Mouse (Mus musculus): ENCODE results near the gene Ino80d. TPM values are rescaled to one million over a fixed set of nuclear protein-coding genes. Genes with fewer than 3 reads are reported as not detected.
"Not testable (repeated sequence)": the region's sequence is repeated elsewhere in the genome, so short reads cannot be mapped to it uniquely, and the experiment has no call there.

Gene Ino80d
- polyA plus RNA-seq (2015; fragmentation: Nextera tagmentation; extraction: Ambion mirVana) = 7.0 and 9.2 TPM in 2 replicates

DNA sequence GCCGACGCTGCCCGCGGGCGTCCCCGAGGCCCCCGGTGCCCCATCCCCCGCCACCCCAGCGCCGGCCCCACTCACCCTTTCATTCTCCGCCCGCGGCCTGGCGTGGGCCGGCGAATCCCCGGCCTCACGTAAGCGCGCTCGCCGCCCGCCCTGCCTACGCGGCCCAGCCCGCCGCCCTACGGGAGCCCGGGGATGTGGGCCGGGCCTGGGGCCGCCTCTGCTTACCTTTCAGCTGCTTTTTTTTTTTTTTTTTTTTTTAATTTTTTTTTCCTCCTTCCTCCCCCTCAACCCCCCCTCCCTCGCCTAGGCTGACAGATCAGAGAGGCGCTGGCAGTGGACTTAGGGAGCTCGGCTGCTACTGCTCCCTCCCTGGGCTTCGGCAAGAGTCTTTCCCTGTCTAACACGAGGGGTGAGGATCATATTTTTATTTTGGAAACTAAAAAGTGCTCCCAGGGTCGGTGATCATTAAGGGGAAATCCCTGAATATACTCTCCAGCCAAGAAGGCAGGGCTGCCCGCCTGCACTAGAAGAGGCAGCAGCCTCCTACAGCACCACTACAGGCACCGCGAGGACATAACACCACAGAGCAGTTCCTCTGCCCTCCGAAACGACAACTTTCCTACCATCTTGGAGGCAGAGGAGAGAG lies at the start of gene Ino80d:
Gene Ino80d, minus strand, starts transcription at position 532 of the 646 bp plus-strand sequence.
- peak; percentile 90 for DNase-seq (ENCODE audit: low spot score)

DNA sequence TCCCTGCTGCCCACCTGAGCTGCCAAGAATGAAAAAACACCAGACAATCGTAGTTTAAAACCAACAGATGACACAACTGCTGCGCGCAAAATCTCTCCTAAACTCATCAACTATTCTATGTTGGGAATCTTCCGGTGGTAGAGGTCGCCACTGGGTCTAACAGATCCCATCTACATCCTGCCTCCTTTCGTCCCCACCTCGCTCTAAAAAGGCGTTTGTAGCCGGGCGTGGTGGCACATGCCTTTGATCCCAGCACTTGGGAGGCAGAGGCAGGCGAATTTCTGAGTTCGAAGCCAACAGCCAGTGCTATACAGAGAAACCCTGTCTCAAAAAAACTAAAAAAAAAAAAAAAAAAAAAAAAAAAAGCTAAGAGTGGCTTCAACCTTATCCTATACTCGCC lies 25.8 kb upstream of the Ino80d start:
- no peak for DNase-seq (ENCODE audit: low spot score)

DNA sequence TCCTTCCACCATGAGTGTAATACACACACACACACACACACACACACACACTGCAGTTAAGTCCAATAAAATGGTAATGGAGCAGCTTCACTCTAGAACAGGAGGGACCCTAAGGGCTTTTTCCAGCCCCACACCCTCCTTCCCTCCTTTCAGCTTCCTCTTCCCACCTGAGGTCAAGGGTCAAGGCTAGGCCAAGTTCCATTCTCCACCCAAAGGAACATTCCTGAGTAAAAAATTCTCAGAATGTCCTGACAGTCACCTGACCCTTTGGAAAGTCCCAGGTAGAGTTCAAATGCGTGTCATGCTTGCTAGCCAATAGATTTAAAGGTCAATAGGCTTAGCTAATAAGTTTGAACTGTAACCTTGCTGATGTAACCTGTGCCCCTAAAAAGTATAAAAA lies 24.1 kb upstream of the Ino80d start:
- DNase-seq (ENCODE audit: low spot score) = not testable (repeated sequence)

DNA sequence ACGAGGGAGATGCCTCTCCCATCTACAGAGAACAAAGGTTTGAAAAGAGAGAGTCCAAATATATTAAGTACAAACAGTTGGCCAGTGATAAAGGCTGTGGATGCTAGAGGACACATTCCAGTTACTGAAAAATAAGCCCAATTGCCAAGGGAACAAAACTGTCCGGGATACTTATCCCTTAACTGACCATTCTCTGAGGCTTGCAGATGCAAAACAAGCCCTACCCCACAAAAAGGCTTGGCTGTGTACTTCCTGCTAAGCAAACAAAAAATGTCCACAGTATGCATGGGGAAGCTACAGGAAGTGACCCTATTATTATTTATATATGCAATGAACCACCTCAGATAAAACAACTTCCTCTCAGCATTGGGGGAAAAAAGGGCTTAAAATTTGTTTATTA lies 23.5 kb upstream of the Ino80d start:
- no peak for DNase-seq (ENCODE audit: low spot score)

DNA sequence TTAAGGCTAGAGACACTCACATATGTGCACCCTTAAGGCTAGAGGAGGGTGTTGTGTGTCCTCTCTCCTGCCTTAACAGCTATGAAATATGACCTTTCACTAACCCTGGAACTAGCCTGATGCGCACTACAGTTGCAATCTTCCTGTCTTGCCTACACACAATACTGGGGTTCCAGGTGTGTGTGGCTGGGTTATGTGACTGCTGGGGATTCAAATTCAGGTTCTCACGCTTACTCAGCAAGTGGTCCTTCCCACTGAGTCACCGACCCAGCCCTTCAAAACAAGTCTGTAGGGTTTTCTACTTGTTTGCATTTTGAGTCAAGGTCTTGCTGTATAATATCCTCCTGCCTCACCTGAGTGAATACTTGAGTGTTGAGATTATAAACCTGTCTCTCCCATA lies 20.1 kb upstream of the Ino80d start:
- DNase-seq (ENCODE audit: low spot score) = no peak

DNA sequence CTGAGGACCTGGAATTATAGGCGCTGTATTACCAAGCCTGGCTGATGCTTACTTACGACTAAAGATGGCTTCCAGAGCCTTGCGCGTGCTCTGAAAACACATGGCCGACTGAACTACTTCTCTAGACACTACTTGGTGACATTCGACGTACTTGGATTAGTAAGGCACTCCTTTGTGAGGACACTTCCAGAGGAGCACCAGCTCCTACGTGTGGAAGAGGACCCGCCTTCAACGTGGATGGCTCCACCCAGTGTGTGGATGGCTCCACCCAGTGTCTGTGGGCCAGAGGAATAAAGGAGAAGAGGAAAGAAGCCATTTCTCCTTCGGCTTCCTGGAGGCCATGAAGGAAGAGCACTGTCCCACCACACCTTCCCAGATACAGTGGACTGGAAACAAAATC lies 17.3 kb upstream of the Ino80d start:
- DNase-seq (ENCODE audit: low spot score) = no peak

DNA sequence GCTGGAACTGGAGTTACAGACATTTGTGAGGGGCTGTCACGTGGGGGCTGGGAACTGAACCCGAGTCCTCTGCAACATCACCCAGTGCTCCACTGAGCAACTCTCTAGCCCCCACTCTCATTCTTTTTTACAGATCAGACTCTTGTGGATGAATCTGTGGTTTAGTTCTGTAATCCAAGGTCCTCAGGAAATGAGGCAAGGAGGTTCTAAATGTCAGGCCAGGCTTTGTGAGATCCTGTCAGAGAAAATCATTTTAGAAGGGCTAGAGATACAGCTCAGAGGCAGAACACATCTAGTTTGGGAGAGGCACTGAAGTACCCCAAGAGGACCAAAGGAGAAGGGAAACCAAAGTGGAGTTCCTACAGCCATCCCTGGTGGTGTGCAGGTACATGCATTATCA lies 16.4 kb upstream of the Ino80d start:
- DNase-seq (ENCODE audit: low spot score) = no peak

DNA sequence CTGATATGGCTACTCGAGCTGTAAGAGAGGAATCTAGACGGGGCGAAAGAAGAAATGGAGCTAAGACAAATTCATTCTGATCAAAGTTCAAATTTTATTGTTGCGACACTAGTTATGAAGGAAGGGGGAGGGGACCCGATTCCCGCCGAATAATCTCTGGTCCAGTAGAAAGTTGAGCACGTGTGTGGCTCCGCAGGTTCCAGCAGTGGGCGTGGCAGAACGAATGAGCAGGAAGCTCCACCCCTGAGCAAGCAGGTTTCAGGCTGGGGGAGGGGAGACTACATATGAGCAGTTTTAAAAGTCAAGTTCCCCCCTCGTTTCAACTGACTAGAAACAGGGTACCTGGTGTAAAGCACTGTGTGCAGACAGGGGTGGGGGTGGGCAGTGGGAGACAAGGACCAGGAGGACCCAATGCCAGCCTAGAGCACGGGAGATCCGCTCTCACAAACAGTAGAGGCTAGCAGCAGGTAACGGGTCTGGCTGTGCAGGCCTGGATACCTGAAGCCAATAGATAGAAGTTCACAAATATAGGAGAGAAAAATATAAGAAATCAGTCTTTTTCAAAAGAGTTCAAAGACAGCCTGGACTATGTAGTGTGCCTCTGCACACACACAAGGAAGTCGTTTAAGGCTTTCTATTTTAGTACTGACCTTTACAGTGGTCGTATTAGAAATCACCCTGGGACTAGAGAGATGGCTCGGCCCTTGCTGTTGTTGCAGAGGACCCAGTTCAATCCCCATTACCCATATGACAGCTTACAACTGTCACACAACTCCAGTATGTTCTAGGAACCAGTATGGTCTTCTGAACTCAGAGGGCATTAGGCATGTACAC lies 15.6 kb upstream of the Ino80d start:
- peak; percentile 29 for DNase-seq (ENCODE audit: low spot score)

DNA sequence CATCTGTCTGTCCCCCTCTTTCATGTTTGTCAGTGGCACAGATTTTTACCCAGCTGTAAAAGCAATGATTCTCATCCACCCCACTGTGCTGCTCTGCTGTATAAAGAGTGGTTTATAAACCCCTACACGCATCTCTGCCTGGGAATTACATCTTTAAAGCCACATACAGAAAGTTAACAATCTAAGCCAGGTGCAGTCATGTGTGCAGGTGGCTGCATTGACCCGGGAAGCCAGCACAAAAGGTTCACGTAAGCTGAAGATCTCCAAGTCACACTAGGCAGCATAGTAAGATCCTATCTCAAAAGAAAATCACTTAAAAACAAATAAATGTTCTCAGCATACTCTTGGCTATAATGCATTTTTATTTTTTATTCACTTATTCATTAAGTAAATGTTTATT lies 14.8 kb upstream of the Ino80d start:
- peak; percentile 13 for DNase-seq (ENCODE audit: low spot score)

DNA sequence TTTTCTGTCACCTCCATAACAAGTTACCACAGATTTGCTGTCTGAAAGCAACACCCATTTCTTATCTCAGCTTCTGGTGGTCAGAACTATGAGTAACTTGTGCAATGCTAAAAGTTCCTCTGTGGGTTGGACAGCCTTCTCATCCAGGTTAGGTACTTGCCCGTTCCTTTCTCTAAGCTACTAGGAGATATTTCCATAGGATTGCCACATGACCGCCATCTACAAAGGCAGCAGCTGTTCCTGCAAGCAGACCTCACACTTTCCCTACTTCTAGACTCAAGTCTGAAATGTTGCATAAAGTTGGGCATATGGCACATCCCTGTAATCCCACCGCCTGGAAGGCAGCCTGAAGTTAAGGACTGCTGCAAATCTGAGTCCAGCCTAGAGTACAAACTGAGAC lies 11.7 kb upstream of the Ino80d start:
- DNase-seq (ENCODE audit: low spot score) = no peak

DNA sequence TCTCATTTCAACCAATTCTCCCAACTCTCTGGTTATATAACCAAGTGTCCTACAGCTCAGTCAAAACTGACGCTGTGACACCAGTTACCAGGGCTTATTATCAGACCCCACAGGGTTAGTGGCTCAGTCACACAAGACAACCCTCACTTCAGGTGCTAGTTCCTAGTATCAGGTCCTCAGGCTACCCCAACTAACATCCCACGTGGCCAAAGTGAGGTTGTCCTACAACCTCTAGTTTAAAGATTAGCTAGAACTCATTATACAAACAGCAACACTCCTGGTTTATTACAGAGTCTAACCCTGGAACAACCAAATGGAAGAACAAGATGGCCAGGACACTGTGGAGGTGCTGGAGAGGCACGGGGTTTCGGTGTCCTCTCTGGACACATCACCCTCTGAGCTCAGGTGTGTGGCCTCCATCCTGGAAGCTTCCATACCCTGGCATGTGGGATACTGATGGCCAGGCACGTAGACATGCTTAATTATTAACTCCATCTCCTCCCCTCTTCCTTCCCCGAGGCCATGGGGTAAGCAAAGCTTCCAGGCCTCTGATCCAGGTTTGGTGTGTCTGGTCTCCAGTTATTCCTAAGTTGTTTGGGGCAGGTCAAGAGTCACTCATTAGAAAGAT lies 9.5 kb upstream of the Ino80d start:
- no peak for DNase-seq (ENCODE audit: low spot score)

DNA sequence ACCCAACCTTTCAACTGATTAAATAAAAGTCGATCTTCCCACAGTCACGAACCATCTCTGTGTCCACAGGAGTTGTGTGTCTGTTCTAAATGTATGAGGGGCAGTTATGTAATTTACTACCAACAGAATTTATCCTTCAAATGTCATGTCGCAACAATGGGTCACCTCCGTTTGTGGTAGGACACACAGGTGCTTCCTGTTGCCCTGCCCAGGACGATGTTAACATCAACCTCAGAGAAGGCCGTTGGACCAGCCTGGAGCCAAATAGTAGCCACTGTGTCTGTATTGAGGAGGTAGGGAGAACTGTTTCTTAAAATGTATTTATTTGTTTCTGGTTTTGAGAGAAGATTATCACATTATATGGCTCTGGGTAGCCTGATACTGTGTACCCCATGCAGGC lies 7.5 kb upstream of the Ino80d start:
- DNase-seq (ENCODE audit: low spot score) = no peak

DNA sequence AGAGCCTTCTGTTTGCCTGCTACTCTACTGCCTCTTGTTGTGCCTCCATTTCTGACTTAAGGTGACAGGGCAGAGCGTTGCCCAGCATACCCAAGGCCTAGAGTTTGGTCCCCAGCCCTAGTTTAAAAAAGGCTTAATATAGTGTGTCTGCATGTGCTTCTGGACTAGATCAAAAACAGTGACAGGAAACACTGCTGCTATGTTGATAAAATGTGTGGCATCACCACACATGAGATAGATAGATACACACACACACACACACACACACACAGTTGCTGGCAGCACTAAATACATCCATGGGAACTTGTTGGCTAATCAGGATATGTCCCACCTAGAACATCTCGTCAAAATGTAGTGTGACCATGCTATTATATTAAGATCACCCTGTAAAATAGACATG lies 5.9 kb upstream of the Ino80d start:
- DNase-seq (ENCODE audit: low spot score) = no peak

DNA sequence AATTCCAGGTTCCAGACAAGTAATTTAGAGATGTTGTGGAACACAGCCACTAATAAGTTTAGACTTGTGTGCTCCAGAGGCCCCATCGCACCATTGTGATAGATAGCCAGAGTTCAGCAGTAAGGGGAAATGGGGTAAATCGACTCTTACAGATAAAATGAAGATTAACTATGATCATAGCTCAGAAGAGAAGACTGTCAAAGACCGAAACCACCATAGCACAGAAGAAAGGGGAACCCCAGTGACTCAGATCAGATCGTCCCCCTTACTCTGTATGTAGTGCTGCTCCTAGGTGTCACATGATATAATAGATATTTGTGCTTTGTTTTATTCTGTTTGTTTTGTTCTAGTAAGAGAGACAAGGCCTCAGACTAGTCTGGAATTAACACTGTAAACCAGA lies 5.2 kb upstream of the Ino80d start:
- no peak for DNase-seq (ENCODE audit: low spot score)

DNA sequence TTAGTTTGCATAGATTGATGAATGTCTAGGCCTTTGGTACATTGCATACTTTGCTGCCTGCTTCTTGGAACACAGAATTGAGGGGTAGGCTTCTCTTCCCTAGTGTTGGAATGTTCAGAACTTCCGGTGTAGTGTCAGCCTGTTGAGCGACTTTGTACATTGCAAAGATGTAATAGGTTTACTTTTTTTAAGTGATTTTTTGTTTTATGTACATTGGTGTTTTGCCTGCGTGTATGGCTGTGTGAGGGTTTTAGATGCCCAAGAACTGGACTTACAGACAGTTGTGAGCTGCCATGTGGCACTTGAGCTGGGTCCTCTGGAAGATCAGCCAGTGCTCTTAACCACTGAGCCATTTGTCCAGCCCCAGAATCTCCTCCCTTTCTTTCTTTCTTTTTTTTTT lies 1.1 kb upstream of the Ino80d start:
- no peak for DNase-seq (ENCODE audit: low spot score)

DNA sequence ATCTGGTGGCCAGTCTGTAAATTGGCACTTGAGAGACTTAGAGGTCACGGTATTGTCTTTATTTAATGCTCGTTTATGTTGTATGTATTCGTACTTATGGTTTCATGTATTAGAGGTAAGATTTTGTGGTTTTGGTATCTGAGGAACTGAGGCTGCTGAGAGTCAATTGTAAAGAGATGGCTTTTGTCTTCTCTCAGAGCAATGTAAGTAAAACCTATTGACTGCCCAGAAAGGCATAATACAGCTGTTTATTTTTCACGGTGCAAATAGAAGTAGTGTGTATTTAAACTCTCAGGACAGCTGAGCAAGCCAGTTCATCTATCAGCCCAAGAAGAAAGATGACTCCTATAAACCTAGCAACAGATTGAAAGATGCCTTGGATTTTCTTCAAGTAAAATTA lies 629 bp upstream of the Ino80d start:
- DNase-seq (ENCODE audit: low spot score) = peak; percentile 7

DNA sequence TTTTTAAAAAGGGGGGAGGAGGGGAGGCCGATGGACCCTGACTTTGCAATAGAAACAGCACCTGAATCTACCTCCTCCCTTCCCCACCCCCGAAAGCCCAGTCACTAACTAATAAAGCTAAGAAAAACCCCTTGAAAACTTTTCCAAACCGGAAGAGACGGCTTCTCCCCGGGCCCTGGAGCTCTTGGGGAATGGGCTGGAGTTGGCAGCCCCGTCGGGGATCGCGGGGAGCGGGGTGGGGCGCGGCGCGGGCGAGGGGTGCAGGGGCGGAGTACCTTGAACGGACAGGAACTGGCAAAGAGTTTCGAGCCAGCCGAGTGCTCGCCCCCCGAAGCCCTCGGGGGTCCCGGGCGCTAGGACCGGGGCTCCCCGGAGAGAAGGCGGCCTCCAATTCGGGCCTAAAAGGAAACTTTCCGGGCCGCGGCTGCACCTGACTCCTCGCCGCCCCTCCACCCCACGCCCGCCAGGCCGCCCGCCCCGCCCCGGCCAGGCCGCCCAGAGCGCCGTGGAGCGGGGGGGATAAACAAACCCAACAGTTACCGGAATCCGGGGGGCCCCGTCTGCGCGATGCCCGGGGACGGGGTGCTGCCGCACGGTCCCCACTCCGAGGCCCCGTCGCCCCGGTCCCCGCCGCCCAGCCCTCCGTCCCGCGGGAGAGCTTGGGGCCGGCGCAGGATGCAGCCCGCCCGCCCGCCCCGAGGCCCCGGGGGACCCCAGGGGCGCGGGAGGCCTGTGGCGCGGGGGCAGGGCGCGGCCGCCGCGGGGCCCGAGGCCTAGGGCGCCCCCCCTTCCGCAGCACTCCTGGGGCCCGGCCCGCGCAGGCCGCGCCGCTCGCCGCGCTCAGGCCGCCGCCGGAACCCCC lies 962 bp downstream of the Ino80d start:
- DNase-seq (ENCODE audit: low spot score) = peak; percentile 56

DNA sequence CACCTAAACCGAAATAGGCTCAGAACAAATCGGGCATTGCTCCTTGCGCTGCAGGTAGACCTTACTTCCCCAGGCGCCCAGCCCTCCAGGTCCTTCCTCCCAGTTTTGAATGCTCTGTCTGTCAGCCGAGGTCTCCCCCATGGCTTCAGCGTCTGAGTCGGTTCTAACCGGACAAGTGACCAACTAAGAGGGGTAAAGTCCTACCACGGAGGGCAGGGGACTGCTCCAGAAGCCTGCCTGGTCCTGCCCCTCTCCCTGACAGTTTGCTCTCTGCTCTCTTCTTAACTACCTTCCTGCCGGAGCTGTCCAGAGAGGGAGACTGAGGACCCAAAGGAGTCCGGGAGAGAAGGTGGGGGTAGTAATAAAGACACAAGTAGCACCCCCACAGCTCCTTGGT lies 1.6 kb downstream of the Ino80d start:
- DNase-seq (ENCODE audit: low spot score) = peak; percentile 35

DNA sequence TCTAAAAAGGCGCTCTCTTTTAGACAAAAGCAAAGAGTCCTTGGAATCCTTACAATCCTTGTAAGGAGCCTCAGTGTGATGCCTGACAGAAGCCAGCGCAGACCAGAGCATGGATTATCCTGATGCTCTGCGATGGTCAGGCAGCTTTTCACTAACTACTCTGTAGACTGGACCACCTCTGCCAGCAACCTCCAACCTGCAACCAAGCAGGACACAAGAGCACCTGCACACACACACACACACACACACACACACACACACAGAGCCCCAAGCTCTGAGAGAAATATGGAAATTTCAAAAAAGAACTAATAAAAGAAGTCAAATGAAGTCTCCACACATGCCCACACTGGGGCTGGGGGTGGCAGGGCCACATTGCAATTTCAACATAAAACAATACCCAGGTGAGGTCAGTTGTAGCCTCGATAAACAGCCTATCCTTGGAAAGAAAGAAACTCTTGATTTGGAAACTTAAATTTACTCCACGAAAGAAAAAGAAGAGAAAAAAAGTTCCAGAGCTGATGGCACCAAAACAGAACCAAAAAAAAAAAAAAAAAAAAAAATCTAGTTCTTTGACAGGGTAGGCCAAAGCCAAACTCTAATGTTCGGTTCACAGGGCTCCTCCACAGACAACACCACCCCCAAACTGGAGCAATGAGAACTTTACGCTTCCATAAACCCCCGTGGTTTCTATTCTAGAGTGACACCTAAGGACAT lies 2.2 kb downstream of the Ino80d start:
- peak; percentile 39 for DNase-seq (ENCODE audit: low spot score)

DNA sequence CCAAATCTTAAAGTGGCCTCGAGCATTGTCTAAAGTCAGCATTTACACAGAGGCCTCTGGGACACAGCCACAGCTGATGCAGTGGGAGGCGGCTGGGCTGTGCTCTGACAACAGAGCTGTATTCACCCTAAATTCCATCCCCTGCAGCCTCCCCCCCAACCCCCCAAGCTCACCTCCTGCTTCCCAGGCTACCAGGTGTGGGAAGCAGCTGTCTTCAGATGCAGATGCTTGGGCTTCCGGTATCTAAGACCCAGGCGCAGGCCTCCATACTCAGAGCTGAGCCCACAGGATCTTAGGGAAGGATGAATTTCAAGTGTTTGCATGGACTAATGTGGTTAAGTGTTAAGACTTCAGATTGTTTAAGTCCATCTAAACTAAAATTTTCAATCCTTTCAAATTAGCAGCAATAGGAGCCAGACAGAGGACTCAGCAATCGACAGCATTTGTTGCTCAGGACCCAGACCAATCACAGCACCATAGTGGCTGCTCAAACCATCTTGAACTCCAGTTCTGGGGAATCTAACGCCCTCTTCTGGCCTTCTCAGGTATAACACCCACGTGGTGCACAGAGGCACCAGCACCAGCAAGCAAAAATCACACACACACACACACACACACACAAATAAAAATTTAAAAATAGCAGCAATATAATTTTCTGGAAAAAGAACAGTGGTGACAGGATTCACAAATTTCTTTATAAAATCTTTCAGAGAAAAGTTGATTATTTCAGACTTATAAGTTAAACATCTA lies 3.8 kb downstream of the Ino80d start:
- peak; percentile 51 for DNase-seq (ENCODE audit: low spot score)

Data from thymus, postnatal 0 days (tissue).